Mouse (Mus musculus) neural tube, embryonic 12.5 days (tissue): ENCODE data around the gene Sec22c. TPM values are rescaled to one million over a fixed set of nuclear protein-coding genes. Genes with fewer than 3 reads are reported as not detected.

Source experiments
- ATAC-seq: fragments of 200-750 bp; cut with Nextera tagmentation; 2 replicates; pipeline ENCODE4 v1.8.0; 2017; ENCODE audit warnings: low read depth, mild to moderate bottlenecking, moderate TSS enrichment, moderate library complexity; ENCODE audit not compliant: low FRiP score
- H3K27ac ChIP-seq: fragments of 300-500 bp; sonication (generic); 2 replicates; pipeline ENCODE4 v1.5.1; 2016
- H3K27me3 ChIP-seq: fragments of 300-500 bp; sonication (generic); replicated peaks from 2 replicates; pipeline ENCODE4 v1.6.1; 2016; ENCODE audit warnings: mild to moderate bottlenecking
- H3K36me3 ChIP-seq: fragments of 300-500 bp; sonication (generic); 2 replicates; pipeline ENCODE4 v1.6.1; 2016; ENCODE audit warnings: mild to moderate bottlenecking
- H3K4me1 ChIP-seq: fragments of 300-500 bp; sonication (generic); 2 replicates; pipeline ENCODE4 v1.6.1; 2016
- H3K4me2 ChIP-seq: fragments of 300-500 bp; sonication (generic); replicated peaks from 2 replicates; pipeline ENCODE4 v1.6.1; 2016; ENCODE audit warnings: mild to moderate bottlenecking
- H3K4me3 ChIP-seq: fragments of 300-500 bp; sonication (generic); 2 replicates; pipeline ENCODE4 v1.5.1; 2016
- H3K9ac ChIP-seq: fragments of 300-500 bp; sonication (generic); 2 replicates; pipeline ENCODE4 v1.6.1; 2016; ENCODE audit warnings: mild to moderate bottlenecking
- H3K9me3 ChIP-seq: fragments of 300-500 bp; sonication (generic); 2 replicates; pipeline ENCODE4 v1.6.1; 2016; ENCODE audit warnings: mild to moderate bottlenecking
- WGBS: fragments of 180-500 bp; shearing (Covaris S2); methylation state at CpG from one replicate; pipeline ENCODE4 v1.1.7; 2016; 5-methylcytosine and 5-hydroxymethylcytosine counted together
- polyA plus RNA-seq: library from polyadenylated mRNA; unstranded; fragments of >200 nt; fragmentation: Nextera tagmentation; extraction: Ambion mirVana; gene quantifications from 2 replicates; pipeline ENCODE4 v1.2.1, GENCODE M21; 2016

Sec22c gene
- polyA plus RNA-seq, 1 experiment from 2014 or later: 23.5 TPM

GRCm38 (mm10) chr9:121666957-121667630 is 38.2 kb downstream of the Sec22c start:
- Histone ChIP-seq H3K9ac (no peak overlapping the region), H3K27me3 (peaks cover 33% of the 10 kb centered on the region)

GRCm38 (mm10) chr9:121664104-121664503 is 41.2 kb downstream of the Sec22c start:
- H3K4me3 ChIP-seq: no peak overlapping the region
- H3K9ac ChIP-seq: no peak overlapping the region
- no peak for ATAC-seq
- H3K36me3 ChIP-seq: no peaks in the 10 kb centered on the region
- WGBS: 89% methylated on average over 5 of the region's 5 CpGs
- H3K4me2 ChIP-seq: no peak overlapping the region
- no peaks in the 10 kb centered on the region for H3K9me3 ChIP-seq
- no peak overlapping the region for H3K27ac ChIP-seq
- H3K27me3 ChIP-seq: peaks cover 16% of the 10 kb centered on the region
- H3K4me1 ChIP-seq: peaks cover 1% of the 10 kb centered on the region

More at GRCm38 (mm10) chr9:121666957-121667630, 38.2 kb downstream of the Sec22c start:
- H3K4me3 ChIP-seq: no peak overlapping the region
- peaks cover 17% of the 10 kb centered on the region for H3K4me1 ChIP-seq
- H3K4me2 ChIP-seq: no peak overlapping the region
- no peaks in the 10 kb centered on the region for H3K36me3 ChIP-seq
- no peak for ATAC-seq
- no peaks in the 10 kb centered on the region for H3K9me3 ChIP-seq
- peak overlapping the region; percentile 15; the same call in 1 of the 2 replicates for H3K27ac ChIP-seq
- 70% methylated on average over 16 of the region's 16 CpGs for WGBS

GRCm38 (mm10) chr9:121663467-121663866 is 41.8 kb downstream of the Sec22c start:
- Histone ChIP-seq H3K4me2 (no peak overlapping the region), H3K36me3 (no peaks in the 10 kb centered on the region), H3K4me3 (no peak overlapping the region), H3K27ac (no peak overlapping the region), H3K9ac (no peak overlapping the region), H3K9me3 (no peaks in the 10 kb centered on the region), H3K27me3 (peaks cover 10% of the 10 kb centered on the region), H3K4me1 (no peaks in the 10 kb centered on the region; the same call in 1 of the 2 replicates)
- 86% methylated on average over 6 of the region's 6 CpGs for WGBS
- no peak for ATAC-seq

- H3K36me3 ChIP-seq: no peaks in the 10 kb centered on the region
- no peaks in the 10 kb centered on the region for H3K4me1 ChIP-seq
- WGBS: 83% methylated on average over 7 of the region's 7 CpGs
- H3K9me3 ChIP-seq: no peaks in the 10 kb centered on the region
- H3K4me3 ChIP-seq: no peak overlapping the region
- H3K27me3 ChIP-seq: no peaks in the 10 kb centered on the region; the same call in 1 of the 2 replicates
- H3K4me2 ChIP-seq: no peak overlapping the region
- H3K9ac ChIP-seq: no peak overlapping the region
- no peak overlapping the region for H3K27ac ChIP-seq
- ATAC-seq: no peak
Measured at GRCm38 (mm10) chr9:121659791-121660190, 45.5 kb downstream of the Sec22c start.

GRCm38 (mm10) chr9:121658248-121658647 is 47.0 kb downstream of the Sec22c start:
- ATAC-seq: no peak
- WGBS: 89% methylated on average over 7 of the region's 7 CpGs
- Histone ChIP-seq H3K9me3 (no peaks in the 10 kb centered on the region), H3K4me1 (no peaks in the 10 kb centered on the region), H3K27ac (no peak overlapping the region), H3K4me3 (no peak overlapping the region), H3K9ac (no peak overlapping the region), H3K4me2 (no peak overlapping the region), H3K36me3 (no peaks in the 10 kb centered on the region), H3K27me3 (no peaks in the 10 kb centered on the region)

- Histone ChIP-seq H3K27ac (no peak overlapping the region), H3K36me3 (no peaks in the 10 kb centered on the region), H3K27me3 (no peaks in the 10 kb centered on the region), H3K4me2 (no peak overlapping the region), H3K9me3 (no peaks in the 10 kb centered on the region), H3K4me3 (no peak overlapping the region), H3K4me1 (no peaks in the 10 kb centered on the region), H3K9ac (no peak overlapping the region)
- no peak for ATAC-seq
- WGBS: 44% methylated on average over 13 of the region's 13 CpGs
Measured at GRCm38 (mm10) chr9:121657143-121657542, 48.1 kb downstream of the Sec22c start.

GRCm38 (mm10) chr9:121656322-121656721 is 49.0 kb downstream of the Sec22c start:
- Histone ChIP-seq H3K36me3 (no peaks in the 10 kb centered on the region), H3K27me3 (no peaks in the 10 kb centered on the region), H3K27ac (no peak overlapping the region), H3K4me3 (no peak overlapping the region), H3K9me3 (no peaks in the 10 kb centered on the region), H3K4me1 (no peaks in the 10 kb centered on the region), H3K9ac (no peak overlapping the region), H3K4me2 (no peak overlapping the region)
- no peak for ATAC-seq
- 78% methylated on average over 5 of the region's 5 CpGs for WGBS

- H3K4me3 ChIP-seq: no peak overlapping the region
- H3K9ac ChIP-seq: no peak overlapping the region
- no peak for ATAC-seq
- H3K4me1 ChIP-seq: no peaks in the 10 kb centered on the region
- H3K36me3 ChIP-seq: no peaks in the 10 kb centered on the region
- H3K9me3 ChIP-seq: no peaks in the 10 kb centered on the region
- H3K27me3 ChIP-seq: no peaks in the 10 kb centered on the region
- H3K27ac ChIP-seq: no peak overlapping the region
- no peak overlapping the region for H3K4me2 ChIP-seq
- WGBS: 90% methylated on average over 10 of the region's 10 CpGs
Measured at GRCm38 (mm10) chr9:121653668-121654067, 51.6 kb downstream of the Sec22c start.

GRCm38 (mm10) chr9:121647026-121647425 is 58.3 kb downstream of the Sec22c start:
- H3K4me2 ChIP-seq: no peak overlapping the region
- H3K36me3 ChIP-seq: no peaks in the 10 kb centered on the region
- peaks cover 13% of the 10 kb centered on the region; the same call in 1 of the 2 replicates for H3K4me1 ChIP-seq
- no peaks in the 10 kb centered on the region for H3K9me3 ChIP-seq
- no peak for ATAC-seq
- H3K27ac ChIP-seq: no peak overlapping the region
- 81% methylated on average over 7 of the region's 7 CpGs for WGBS
- peaks cover 27% of the 10 kb centered on the region for H3K27me3 ChIP-seq
- no peak overlapping the region for H3K9ac ChIP-seq
- H3K4me3 ChIP-seq: no peak overlapping the region

GRCm38 (mm10) chr9:121644855-121645254 is 60.4 kb downstream of the Sec22c start:
- Histone ChIP-seq H3K4me3 (no peak overlapping the region), H3K27ac (no peak overlapping the region), H3K36me3 (no peaks in the 10 kb centered on the region), H3K4me2 (no peak overlapping the region), H3K27me3 (peaks cover 48% of the 10 kb centered on the region), H3K9me3 (no peaks in the 10 kb centered on the region), H3K4me1 (peaks cover 18% of the 10 kb centered on the region), H3K9ac (no peak overlapping the region)
- WGBS: 59% methylated on average over 3 of the region's 3 CpGs
- ATAC-seq: no peak

- 1% methylated on average over 77 of the region's 79 CpGs for WGBS
- H3K27ac ChIP-seq: no peak within 1 kb of the TSS
- H3K9me3 ChIP-seq: no peaks in the 10 kb centered on the region
- H3K4me2 ChIP-seq: peak within 1 kb of the TSS; percentile 88
- peak within 1 kb of the TSS; percentile 48 for H3K9ac ChIP-seq
- no peaks in the 10 kb centered on the region for H3K36me3 ChIP-seq
- peak; percentile 83 for ATAC-seq
- H3K4me1 ChIP-seq: peaks cover 21% of the 10 kb centered on the region
- H3K4me3 ChIP-seq: peak within 1 kb of the TSS; percentile 45
- H3K27me3 ChIP-seq: peaks cover 58% of the 10 kb centered on the region
Measured at GRCm38 (mm10) chr9:121642401-121643181, 62.7 kb downstream of the Sec22c start, which contains the start of gene Vipr1. Gene Vipr1, plus strand, starts transcription at chr9:121642716.

- Histone ChIP-seq H3K27ac (no peak within 1 kb of the TSS), H3K9ac (peak within 1 kb of the TSS; percentile 48), H3K4me3 (peak within 1 kb of the TSS; percentile 45), H3K9me3 (no peaks in the 10 kb centered on the region), H3K27me3 (peaks cover 59% of the 10 kb centered on the region), H3K4me1 (peaks cover 21% of the 10 kb centered on the region), H3K36me3 (no peaks in the 10 kb centered on the region), H3K4me2 (peak within 1 kb of the TSS; percentile 88)
- WGBS: under 1% methylated on average over 26 of the region's 26 CpGs
- ATAC-seq: peak; percentile 76; the same call in 1 of the 2 replicates
Measured at GRCm38 (mm10) chr9:121642001-121642400, 63.3 kb downstream of the Sec22c start, which contains the start of gene Lyzl4. Gene Lyzl4, minus strand, starts transcription at chr9:121642096.
